Mouse (Mus musculus) heart, postnatal 25 days (tissue): Measurements from ENCODE around the gene Dnajc13. TPM values are rescaled to one million over a fixed set of nuclear protein-coding genes. Genes with fewer than 3 reads are reported as not detected.

Source experiments
- DNase-seq: peaks from one replicate; pipeline ENCODE4 v3.0.0; 2022; ENCODE audit warnings: low spot score
- intact Hi-C: fragments of 180-260 bp; cut with DNase I; formaldehyde crosslinking; loops from one replicate; pipeline ENCODE4 v1.15.1; 2025
- total RNA-seq, 2 experiments: library from RNA; stranded (reverse); gene quantifications; 2 replicates each; pipeline ENCODE4 v1.2.3; 2021

Gene Dnajc13
- total RNA-seq, 2 experiments from 2014 or later, result 34.0 to 36.3 TPM

DNA sequence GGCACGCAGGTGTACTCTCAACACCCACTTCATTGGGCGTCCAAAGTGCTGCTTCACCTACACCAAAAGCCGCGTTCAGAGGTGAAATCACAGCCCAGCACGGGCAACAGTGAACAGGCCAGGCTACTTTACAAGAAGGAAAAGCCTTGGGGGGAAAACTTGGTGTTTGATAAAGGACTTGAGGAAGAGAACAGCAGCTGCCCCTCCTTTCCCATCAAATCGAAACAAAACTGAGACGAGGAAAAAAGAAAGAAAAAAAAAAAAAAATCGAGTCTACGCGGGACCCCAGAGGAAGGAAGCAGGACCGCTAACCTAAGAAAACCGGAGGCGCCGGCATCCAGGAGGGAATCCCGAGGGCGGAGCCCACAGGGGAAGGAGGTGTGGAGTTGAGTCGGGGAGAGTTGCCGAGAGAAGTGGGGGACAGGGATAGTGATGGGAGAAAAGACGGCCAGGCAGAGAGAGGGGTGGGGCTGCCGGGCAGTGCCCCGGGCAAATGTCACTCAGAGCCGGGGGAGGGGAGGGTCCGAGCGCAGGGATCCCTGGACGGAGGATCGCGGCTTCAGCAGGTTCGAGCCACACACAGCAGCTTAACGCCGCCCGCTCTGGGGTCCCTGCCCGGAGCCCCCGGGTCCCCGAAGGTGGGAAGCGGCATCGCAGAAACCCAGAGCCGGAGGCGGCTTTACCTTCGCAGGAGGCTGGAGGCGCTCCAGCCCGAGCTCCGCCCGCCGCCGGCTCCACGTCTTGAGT lies 541 bp downstream of the Dnajc13 start:
- no peak for DNase-seq

DNA sequence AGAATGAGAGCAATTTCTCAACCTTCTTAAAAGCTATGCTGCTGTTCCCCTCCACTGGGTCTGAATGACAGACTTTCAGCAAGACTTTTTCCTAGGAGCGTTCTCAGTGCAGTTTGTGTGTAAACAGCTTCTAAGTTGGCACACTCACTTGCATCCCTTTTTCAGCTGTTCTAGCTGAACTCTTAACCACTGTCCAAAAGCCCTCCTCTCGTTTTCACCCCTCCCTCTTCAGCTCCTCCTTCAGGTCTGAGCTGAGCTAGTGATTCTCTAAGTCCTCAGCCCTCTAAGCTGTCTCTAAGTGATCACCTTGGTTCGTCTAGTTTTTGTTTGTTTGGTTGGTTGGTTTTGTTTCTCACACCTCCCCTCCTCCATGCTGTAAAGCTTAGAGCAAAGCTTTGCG lies 2.4 kb downstream of the Dnajc13 start:
- no peak for DNase-seq
- intact Hi-C loops, result no loop called here

More for the DNA sequence above, 541 bp downstream of the Dnajc13 start:
- intact Hi-C loops, result no loop called here

DNA sequence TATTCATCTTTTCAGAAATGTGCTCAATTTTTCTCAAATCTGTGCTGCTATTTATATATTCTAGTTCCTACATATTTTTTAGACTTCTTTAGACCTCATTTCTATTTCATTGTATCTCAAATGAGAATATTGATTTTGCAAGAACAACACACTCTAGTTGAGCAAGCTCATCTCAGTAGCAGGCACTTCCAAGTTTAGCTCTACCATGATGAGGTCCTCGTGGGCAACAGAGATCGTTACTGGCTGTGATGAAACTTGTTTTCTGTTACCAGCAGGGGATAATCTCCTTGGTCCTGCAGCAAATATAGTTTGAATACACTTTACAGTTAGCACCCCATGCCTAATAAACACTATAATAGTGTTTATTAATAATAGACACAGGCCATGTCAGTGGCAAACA lies 6.6 kb downstream of the Dnajc13 start:
- intact Hi-C loops, result no loop called here

DNA sequence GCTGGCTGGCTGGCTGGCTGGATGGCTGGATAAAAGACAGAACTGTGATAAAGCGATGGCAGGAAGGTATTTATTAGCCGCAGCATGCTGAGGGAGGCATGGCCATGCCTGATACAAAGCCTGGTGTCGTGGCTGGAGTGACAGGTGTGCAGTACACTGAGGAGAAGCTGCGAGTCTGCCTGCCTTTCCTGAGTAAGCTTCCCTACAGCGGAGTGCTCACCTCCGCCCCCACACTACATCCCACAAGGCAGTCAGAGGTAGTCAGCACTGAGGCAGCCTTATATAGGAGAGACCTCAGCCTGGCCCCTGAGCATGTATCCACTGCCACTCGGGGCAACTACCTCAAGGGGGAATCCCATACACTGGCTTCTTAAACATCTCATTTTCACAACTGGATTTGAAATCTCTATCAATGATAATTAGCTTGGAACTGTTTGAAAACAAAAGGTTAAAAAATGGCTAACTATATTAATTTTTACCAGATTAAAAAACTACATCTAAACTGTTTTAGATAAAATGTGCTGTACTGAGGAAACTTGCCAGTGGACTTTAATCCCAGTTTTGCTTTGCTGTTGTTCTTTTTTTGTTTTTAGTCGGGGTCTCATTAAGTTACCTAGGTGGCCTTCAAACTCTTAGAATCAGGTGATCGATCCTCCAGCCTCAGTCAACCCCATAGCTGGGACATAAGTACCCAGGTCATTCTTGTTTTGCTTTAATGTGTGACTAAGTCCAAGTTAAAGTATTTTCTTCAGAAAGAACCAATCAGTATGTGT lies 8.1 kb downstream of the Dnajc13 start:
- DNase-seq, result no peak
- intact Hi-C loops, result no loop called here

More for the DNA sequence above, 6.6 kb downstream of the Dnajc13 start:
- no peak for DNase-seq

DNA sequence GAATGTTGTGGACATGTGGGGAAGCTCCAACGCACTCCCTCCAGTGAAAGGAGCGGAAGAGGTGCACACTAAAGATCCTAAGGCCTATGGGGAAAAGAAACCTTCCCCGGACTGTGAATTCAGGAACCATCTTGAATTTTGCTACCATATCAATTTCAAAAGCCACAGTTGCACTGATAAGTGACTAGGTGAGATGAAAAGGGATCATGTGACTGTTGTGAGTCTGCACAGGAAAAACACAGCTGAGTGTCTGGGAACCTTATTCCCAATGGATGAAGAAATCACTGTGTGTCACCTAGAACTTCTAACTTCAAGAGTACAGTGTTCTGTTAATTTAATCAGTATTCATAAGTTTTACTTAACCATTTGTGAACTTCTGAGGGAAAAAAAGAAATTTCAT lies 10.1 kb downstream of the Dnajc13 start:
- intact Hi-C loops, result no loop called here
- DNase-seq, result no peak

DNA sequence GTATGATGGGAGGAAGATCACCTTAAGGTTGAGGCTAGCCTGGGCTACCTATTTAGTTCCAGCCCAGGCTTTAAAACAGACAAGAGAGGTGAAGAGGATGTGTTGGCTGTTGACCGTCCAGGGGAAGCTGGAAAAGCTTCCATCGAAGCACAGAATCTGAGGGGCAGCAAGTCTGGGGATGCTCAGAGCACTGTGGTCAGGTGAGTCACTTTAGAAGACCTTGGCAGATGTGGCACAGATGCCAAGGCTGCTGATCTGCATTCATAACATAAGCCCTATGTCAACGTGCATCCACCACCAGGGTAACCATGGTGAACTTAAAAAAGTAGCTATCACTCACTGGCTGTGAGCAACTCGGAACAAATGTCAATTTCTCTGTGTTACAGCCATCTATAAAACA lies 11.0 kb downstream of the Dnajc13 start:
- intact Hi-C loops, result no loop called here
- no peak for DNase-seq

DNA sequence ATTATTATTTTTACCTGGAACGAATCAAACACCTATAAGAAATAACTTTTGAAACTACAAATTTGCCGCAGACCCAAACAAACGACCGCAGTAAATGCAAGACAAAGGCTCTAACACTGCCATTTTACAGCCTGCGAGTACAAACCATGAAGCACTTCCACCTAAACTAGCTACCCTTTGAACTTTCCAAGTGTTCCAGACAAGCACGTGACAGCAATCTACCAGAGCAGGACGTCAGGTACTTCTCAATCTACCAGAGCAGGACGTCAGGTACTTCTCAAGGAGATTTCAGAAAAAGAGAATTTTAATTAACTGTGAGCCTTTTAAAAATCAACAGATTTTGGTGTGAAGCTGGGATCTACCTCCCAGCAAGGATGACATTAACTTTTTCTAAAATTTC lies 11.6 kb downstream of the Dnajc13 start:
- intact Hi-C loops, result no loop called here
- DNase-seq, result no peak

DNA sequence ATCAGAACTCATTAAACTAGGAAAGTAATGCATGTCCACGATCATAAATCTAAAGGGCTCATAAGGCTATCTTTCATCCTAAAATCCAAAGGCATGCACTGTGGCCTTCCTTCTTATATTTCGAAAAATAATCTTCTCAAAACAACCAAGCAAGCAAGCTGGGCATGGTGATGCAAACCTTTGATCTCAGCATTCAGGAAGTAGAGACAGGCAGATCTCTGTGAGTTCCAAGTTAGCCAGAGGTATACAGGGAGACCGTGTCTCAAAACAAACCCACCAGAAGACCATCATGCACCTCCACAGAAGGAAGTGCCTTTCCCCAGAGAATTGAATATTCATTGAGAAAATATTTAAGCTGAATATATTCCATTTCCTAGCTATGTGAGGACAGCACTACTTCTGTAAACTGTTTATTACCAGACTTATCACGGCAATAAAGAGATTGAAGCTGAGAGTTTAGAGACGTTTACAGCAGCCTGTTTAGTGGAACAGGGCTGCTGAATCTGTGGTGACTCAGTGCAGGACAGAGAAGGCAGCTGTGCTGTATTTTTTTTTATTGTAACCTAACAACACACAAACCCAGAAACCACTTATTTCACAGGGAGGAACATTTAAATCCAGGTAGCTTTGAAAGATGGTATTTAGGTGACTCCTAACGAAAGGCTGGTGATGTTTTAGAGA lies 15.3 kb downstream of the Dnajc13 start:
- DNase-seq, result no peak
- intact Hi-C loops, result no loop called here

DNA sequence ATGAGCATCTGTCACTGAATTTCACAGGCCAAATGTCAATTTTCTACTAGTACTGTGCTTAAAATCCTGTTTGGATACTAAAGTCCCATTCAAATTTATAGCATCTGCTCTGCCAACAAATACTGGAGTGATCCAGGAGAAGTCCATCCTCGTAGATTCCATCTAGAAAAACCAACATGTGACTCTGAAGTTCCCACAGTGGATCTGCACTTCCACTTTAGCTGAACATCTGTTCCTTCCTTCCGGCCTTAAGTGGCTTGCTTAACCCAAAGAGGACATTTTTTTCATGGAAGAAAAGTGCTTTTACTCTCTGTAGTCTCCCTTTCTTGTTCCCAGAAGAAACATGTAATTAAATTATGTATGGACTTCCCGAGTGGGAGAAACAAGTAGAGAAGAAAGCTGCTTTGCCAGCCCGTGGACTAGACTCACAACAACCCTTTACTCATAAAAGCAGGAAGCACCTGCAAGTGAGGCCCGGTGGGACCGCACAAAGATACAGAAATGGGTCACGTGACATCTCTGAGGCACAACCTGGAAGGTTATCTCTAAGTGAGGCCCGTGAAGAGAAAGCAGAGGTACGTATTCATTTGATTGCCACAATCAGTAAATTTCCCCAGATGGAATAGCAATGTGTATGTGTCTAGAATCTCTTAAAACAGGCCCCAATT lies 18.8 kb downstream of the Dnajc13 start:
- DNase-seq, result no peak
- intact Hi-C loops, result no loop called here

DNA sequence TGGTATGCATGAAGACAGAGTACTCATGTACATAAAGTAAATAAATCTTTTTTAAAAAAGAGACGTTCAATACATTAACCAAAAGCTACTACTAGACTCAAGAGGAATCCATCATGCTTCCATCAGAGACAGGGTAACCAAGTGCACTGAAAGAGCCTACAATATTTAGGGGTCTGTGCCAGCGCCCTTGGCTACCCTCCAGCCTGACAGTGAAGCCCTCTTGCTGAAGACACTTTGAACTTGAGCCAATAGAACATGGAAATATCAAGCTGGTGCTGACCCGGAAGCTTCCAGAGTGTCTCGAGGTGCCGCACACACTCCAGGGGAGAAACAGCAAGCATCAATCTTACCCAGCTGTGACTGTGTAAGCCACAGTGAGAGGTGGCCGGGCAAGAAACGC lies 22.6 kb downstream of the Dnajc13 start:
- DNase-seq, result no peak
- intact Hi-C loops, result no loop called here

DNA sequence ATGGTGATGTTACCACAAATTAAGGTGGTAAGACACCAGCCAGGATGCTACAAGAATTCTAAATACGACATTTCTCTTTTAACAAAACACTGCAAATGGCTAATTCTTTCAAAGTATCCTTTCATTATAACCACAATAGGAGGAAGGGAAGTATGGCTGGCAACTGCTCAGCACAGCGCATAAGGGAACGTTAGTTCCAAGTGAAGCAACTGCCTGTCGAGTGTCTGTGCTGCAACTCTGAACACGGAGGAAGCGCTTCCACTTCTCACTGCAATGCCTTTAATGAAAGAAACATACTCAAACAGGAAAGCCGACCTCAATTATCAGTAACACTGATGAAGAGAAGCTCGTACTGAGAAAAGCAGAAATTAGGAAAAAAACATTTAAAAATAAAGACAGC lies 23.7 kb downstream of the Dnajc13 start:
- intact Hi-C loops, result no loop called here
- no peak for DNase-seq

DNA sequence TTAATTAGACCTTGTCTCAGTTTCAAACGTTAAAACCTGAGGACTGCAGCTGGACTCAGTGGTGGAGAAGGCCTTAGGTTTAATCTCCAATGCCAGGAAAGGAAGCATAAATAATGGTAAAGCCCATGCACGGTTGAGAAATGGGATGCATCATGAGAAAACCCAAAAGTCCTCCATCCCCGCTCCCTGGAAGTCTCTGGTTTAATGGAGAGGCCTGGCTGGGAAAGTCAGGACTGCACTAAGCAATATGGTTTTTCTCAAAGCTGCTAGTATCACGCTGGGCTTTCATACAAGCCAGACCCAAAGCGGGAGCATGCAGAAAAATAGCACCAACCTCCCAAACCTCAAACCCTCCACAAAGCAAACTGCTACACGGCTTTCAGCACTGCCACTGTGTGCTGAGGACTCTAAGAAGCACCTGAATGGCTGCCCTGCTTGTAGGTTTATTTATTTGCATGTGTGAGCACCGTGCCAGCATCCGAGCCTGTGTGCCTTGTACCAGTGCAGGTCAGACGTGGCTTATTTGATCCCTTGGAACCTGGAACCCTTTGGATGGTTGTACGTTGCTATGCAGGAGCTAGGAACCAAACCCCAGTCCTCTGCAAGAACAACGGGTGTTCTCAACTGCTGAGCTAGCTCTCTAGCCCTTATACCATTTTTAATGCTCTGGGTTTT lies 26.3 kb downstream of the Dnajc13 start:
- no peak for DNase-seq
- intact Hi-C loops, result no loop called here

DNA sequence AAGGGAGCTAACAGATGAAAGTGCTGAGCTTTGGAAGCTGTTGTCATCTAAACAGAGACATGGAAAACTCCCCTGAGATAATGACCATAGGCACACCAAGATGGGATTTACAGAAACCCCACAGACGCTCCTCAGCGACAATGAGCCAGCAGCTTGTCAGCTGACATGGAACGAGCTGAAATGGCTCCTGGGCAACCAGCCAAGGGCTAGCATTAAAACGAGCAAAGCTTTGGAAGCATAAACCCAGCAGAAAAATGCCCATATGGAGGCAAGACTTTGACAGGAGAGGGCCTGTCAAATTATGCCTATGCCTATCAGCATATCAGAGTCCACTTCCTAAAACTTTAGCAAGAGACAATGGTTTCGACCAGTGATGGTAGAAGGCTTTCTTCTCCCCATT lies 27.0 kb downstream of the Dnajc13 start:
- DNase-seq, result no peak
- intact Hi-C loops, result no loop called here

DNA sequence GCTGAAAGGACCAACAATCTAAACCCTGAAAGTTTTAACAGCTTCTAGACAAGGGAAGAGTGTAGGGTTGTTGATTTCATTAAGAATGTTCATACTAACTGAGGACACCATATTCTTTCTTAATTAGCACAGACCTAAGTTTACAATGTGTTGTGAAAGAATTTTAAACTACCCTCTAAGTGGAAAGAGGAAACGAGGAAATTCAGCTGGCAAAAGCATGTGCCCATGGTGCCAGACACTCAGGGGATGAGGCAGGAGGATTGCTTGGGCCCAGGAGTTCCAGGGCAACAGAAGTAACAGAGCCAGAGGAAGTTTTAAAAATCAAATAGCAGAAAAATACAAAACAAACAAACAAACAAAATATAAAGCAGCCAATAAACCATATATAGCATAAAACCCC lies 28.9 kb downstream of the Dnajc13 start:
- intact Hi-C loops, result no loop called here
- DNase-seq, result no peak

DNA sequence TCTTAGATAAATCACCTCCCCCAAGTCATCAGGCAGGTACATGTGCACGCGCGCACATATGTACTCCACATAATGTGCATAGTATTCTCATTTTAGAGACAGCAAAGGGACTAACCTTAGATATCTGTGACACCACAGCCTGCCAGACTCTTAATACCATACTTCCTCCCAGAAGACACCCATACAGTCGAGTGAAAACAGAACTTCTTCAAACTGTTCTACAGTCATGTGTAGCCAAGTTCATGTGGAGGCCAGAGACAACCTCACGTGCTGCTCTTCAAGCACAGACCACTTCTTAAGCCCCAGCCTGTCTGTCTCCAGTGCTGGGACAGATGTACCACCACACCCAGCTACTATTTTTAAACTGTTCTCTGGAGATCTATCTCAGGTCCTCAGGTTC lies 29.7 kb downstream of the Dnajc13 start:
- intact Hi-C loops, result no loop called here

DNA sequence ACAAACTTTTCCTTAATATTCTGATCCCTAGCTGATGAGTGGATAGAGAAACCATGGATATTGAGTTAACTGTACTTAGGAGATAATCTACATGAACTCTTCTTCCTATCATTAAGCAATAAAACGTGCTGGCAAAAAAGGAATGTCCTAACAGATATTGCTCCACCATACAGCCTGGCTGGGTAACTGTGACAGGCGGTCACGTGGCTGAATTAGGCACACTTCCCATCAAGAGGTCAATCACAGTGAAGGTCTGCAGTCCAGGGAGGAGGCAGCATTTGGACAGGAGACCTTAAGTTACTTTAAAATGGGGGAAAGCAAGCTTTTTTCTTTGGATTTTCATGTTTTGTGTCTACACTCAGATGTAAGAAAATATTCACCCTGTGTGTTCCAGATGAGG lies 30.7 kb downstream of the Dnajc13 start:
- intact Hi-C loops, result no loop called here
- no peak for DNase-seq

More for the DNA sequence above, 29.7 kb downstream of the Dnajc13 start:
- DNase-seq, result no peak

DNA sequence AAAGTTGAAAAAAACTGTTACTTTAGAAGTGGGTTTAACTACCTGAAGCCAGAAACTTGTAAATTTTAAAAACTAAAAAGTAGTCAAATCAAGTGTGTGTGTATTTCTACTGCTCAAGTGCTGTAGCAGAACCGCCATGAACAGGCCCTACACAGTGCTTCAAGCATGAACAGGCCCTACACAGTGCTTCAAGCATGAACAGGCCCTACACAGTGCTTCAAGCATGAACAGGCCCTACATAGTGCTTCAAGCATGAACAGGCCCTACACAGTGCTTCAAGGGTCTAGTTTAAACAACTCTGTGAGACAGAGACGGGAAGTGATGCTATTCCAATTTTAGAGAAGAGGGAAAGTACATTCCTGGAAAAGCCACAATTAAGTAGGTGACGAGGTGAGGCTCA lies 51.3 kb downstream of the Dnajc13 start:
- intact Hi-C loops, result no loop called here
- no peak for DNase-seq

DNA sequence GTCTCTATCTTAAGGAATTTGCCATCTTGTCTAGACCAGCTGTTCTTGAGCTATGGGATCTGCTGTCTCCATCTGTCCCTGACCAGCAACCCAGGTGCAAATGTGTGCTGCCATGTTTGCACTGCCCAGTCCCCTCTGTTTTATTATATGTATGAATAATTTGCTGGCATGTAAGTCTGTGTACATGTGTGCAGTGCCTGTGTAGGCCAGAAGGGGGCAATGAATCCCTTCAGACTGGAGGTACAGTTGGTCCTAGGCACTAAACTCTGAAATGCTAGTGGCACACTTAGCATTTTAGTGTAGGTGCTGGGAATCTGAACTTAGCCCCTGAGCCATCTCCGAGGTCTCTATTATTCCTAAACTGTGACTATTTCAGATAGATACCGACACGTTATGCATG lies 58.9 kb downstream of the Dnajc13 start:
- DNase-seq, result no peak
- intact Hi-C loops, result loop anchor here (2.0 kb wide), 1 partner anchor 103 kb away; no protein-coding TSS in a partner anchor

DNA sequence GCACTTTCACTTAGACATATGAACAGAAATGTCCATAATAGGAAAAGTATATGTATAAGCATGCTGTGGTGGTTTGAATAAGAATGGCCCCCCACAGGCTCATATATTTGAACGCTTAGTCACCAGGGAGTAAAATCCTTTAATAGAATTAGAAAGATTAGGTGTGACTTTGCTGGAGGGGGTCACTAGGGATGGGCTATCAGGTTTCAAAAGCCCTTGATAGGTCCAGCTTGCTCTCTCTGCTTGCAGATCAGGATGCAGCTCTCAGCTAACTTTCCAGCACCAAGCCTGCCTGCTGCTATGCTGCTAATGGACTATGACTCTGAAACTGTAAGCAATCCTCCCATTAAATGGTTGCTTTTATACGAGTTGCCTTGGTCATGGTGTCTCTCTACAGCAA lies 68.2 kb downstream of the Dnajc13 start:
- intact Hi-C loops, result no loop called here
- no peak for DNase-seq

DNA sequence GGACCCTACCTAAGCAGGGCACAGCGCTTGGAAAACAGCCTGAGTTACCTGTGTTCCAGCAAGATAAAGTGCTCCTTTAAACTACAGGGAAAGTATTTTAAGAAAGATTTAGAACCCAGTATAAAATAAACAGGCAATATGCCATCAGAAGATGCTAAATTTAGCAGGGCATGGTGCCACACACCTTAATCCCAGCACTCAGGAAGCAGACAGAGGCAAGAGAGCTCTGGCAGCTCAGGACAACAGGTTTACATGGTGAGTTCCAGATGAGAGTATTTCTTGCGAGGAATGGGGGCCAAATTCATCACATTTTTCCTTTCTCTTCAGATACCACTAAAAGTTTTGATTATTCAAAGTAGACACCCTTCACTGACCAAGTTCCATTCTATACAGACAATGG lies 68.8 kb downstream of the Dnajc13 start:
- DNase-seq, result no peak
- intact Hi-C loops, result no loop called here
